Comparison of ENCODE assay signal across 18 mouse cellular contexts in genomic region chr14:58910846-58911245, GRCm38 (mm10).
"Had no signal": no experiment of that assay in that cellular context is flagged by ENCODE, and none has a peak within 500 bp of the region (broad histone marks: within the 10 kb centered on the region; RNA-seq: fewer than 3 reads in every experiment).

No protein-coding gene starts in this region.

- H3K27ac ChIP-seq: kidney, embryonic 15.5 days; limb, embryonic 12.5 days; limb, embryonic 15.5 days; liver, embryonic 12.5 days; liver, embryonic 15.5 days; lung, embryonic 15.5 days; midbrain, embryonic 10.5 days; midbrain, embryonic 13.5 days had no signal

- H3K9me3 ChIP-seq: kidney, embryonic 15.5 days; limb, embryonic 12.5 days; limb, embryonic 15.5 days; liver, embryonic 12.5 days; liver, embryonic 15.5 days; lung, embryonic 15.5 days; midbrain, embryonic 10.5 days; midbrain, embryonic 13.5 days had no signal

- H3K4me3 ChIP-seq: kidney, embryonic 15.5 days; limb, embryonic 12.5 days; limb, embryonic 15.5 days; liver, embryonic 12.5 days; liver, embryonic 15.5 days; lung, embryonic 15.5 days; megakaryocyte, embryonic 14.5 days; midbrain, embryonic 10.5 days; midbrain, embryonic 13.5 days had no signal

- DNase-seq: kidney, adult 18-20 months; kidney, postnatal 10 days; kidney, postnatal 36 days; left cerebral cortex, postnatal 4 days; lung, adult 18-20 months; lung, postnatal 10 days; lung, postnatal 36 days had no signal

- H3K27me3 ChIP-seq: kidney, embryonic 15.5 days; limb, embryonic 12.5 days; limb, embryonic 15.5 days; liver, embryonic 12.5 days; liver, embryonic 15.5 days; lung, embryonic 15.5 days; megakaryocyte, embryonic 14.5 days; midbrain, embryonic 13.5 days had no signal

- ATAC-seq: inflammation-experienced regulatory T-cells, adult 6 months; intestine, embryonic 16.5 days; liver, embryonic 12.5 days; midbrain, embryonic 13.5 days had no signal

- H3K9ac ChIP-seq: kidney, embryonic 15.5 days; limb, embryonic 12.5 days; limb, embryonic 15.5 days; liver, embryonic 12.5 days; liver, embryonic 15.5 days; lung, embryonic 15.5 days; midbrain, embryonic 13.5 days had no signal

- H3K36me3 ChIP-seq: kidney, embryonic 15.5 days; limb, embryonic 12.5 days; limb, embryonic 15.5 days; liver, embryonic 12.5 days; liver, embryonic 15.5 days; lung, embryonic 15.5 days; midbrain, embryonic 10.5 days; midbrain, embryonic 13.5 days had no signal

- H3K4me1 ChIP-seq: kidney, embryonic 15.5 days; limb, embryonic 15.5 days; liver, embryonic 12.5 days; liver, embryonic 15.5 days; lung, embryonic 15.5 days; megakaryocyte, embryonic 14.5 days; midbrain, embryonic 10.5 days; midbrain, embryonic 13.5 days had no signal

- H3K4me2 ChIP-seq: kidney, embryonic 15.5 days; limb, embryonic 12.5 days; limb, embryonic 15.5 days; liver, embryonic 12.5 days; liver, embryonic 15.5 days; lung, embryonic 15.5 days; midbrain, embryonic 13.5 days had no signal
